Mouse (Mus musculus) E14TG2a.4 (cell line): ENCODE data around the gene Mbtps1.

Source experiments
- CTCF ChIP-seq: conservative IDR thresholded peaks from 2 replicates; pipeline ENCODE4 v1.5.1; 2014; ENCODE audit warnings: low read length
- NANOG ChIP-seq: IDR thresholded peaks from 2 replicates; pipeline ENCODE4 v1.6.1; 2014; ENCODE audit warnings: borderline replicate concordance, low read length, mixed read lengths
- POU5F1 ChIP-seq: IDR thresholded peaks from 2 replicates; pipeline ENCODE4 v1.6.1; 2014; ENCODE audit warnings: low read length, borderline replicate concordance

DNA sequence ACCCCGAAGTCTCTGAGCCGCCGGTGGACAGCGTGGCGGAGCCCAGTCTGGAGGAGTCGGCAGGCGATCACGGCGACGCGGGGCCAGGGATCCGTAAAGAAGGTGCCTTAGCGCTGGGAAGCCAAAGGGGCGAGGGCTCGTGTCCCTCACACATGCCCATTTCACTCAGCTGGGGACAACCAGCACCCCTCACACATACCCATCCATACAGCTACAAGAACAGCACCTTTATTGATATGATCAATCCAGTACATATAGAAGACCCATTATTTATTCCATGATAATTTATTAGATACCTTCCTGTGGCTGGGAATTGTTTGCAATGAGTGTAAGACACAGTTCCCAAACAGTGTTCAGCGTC, 16.8 kb upstream of the Mbtps1 start:
- TF ChIP-seq CTCF (no peak), POU5F1 (no peak), NANOG (no peak)
